Mouse (Mus musculus) urinary bladder, postnatal 10 days (tissue): ENCODE data around the gene Myh9.
A peak's percentile ranks its signal among the peaks of the same experiment; 100 is the strongest.

Experiments used
- DNase-seq: peaks from one replicate; pipeline ENCODE4 v3.0.0; 2022; ENCODE audit warnings: low spot score

Myh9 gene

GRCm38 (mm10) chr15:77842047-77842843 lies at the start of gene Myh9:
Myh9 (minus strand) TSS chr15:77842175.
- DNase-seq = peak; percentile 99

- DNase-seq = no peak
These were observed 49.8 kb upstream of the Myh9 start for GRCm38 (mm10) chr15:77891766-77892165.

- DNase-seq = no peak
These were observed 47.9 kb upstream of the Myh9 start for GRCm38 (mm10) chr15:77889761-77890422.

GRCm38 (mm10) chr15:77888286-77888685 lies 46.3 kb upstream of the Myh9 start:
- no peak for DNase-seq

- no peak for DNase-seq
These were observed 45.1 kb upstream of the Myh9 start for GRCm38 (mm10) chr15:77887093-77887488.

GRCm38 (mm10) chr15:77886369-77887092 lies 44.6 kb upstream of the Myh9 start:
- DNase-seq = no peak

GRCm38 (mm10) chr15:77885945-77886344 lies 44.0 kb upstream of the Myh9 start:
- DNase-seq = no peak

- no peak for DNase-seq
These were observed 43.2 kb upstream of the Myh9 start for GRCm38 (mm10) chr15:77885159-77885558.

- no peak for DNase-seq
These were observed 41.7 kb upstream of the Myh9 start for GRCm38 (mm10) chr15:77883697-77884010.

- no peak for DNase-seq
These were observed 41.1 kb upstream of the Myh9 start for GRCm38 (mm10) chr15:77882797-77883696.

GRCm38 (mm10) chr15:77882297-77882696 lies 40.3 kb upstream of the Myh9 start:
- no peak for DNase-seq

- DNase-seq = no peak
These were observed 39.7 kb upstream of the Myh9 start for GRCm38 (mm10) chr15:77881698-77882097.

GRCm38 (mm10) chr15:77880738-77881137 lies 38.8 kb upstream of the Myh9 start:
- DNase-seq = no peak

GRCm38 (mm10) chr15:77879756-77880155 lies 37.8 kb upstream of the Myh9 start:
- no peak for DNase-seq

- no peak for DNase-seq
These were observed 35.2 kb upstream of the Myh9 start for GRCm38 (mm10) chr15:77877209-77877608.

GRCm38 (mm10) chr15:77876716-77877115 lies 34.7 kb upstream of the Myh9 start:
- DNase-seq = no peak

GRCm38 (mm10) chr15:77875953-77876352 lies 34.0 kb upstream of the Myh9 start:
- no peak for DNase-seq

GRCm38 (mm10) chr15:77874807-77875206 lies 32.8 kb upstream of the Myh9 start:
- no peak for DNase-seq

- DNase-seq = no peak
These were observed 32.3 kb upstream of the Myh9 start for GRCm38 (mm10) chr15:77874310-77874709.

- DNase-seq = no peak
These were observed 31.6 kb upstream of the Myh9 start for GRCm38 (mm10) chr15:77873564-77873963.

GRCm38 (mm10) chr15:77872996-77873395 lies 31.0 kb upstream of the Myh9 start:
- DNase-seq = no peak

GRCm38 (mm10) chr15:77868340-77868739 lies 26.4 kb upstream of the Myh9 start:
- DNase-seq = no peak
